Mouse (Mus musculus): ENCODE measurements around the gene Med12l. TPM values are rescaled to one million over a fixed set of nuclear protein-coding genes. Genes with fewer than 3 reads are reported as not detected.
"Not testable (repeated sequence)": the region's sequence is repeated elsewhere in the genome, so short reads cannot be mapped to it uniquely, and the experiment has no call there.

Gene Med12l
- polyA plus RNA-seq, 1 experiment from 2014 or later, result 4.5 TPM

DNA sequence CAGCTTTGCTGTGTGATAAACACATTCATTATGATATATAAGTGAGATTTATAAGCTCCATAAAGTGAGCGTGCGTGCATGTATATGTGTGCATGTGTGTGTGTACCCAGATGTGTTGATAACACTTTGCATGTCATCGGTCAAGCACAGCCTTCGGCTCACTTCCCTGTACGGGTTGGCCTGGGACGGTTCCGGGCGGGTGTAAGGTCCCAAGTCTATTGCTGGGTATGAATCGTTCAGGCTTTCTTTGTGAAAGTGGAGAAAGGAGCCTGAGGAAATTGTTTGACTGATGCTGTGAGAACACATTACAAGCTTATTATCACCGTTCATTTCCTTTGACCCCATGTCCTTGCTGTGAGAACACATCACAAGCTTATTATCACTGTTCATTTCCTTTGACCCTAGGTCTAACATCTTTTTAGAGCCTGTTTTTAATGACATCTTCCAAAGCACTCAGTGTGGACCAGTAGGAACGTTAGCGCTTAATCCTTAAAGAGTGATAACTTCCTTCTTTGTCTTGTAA lies 133.4 kb downstream of the Med12l start:
- ATAC-seq, result no peak
- no peaks in the 10 kb centered on the region for H3K27me3 ChIP-seq (ENCODE audit: control insufficient read depth, insufficient read depth, low read depth, low read length)
- H3K9ac ChIP-seq (ENCODE audit: low read depth, low read length), result no peak overlapping the region
- H3K9me3 ChIP-seq (replicated peaks; ENCODE audit: control insufficient read depth, low read length, poor library complexity, severe bottlenecking), result no peaks in the 10 kb centered on the region
- H3K4me2 ChIP-seq (ENCODE audit: low read length), result no peak overlapping the region
- H3K4me1 ChIP-seq (ENCODE audit: control insufficient read depth, insufficient read depth, low read length), result no peaks in the 10 kb centered on the region
- 77% methylated on average over 12 of the region's 12 CpGs for WGBS
- H3K36me3 ChIP-seq (ENCODE audit: control insufficient read depth, insufficient read depth, low read length), result no peaks in the 10 kb centered on the region
- no peak overlapping the region for H3K4me3 ChIP-seq (ENCODE audit: low read depth, low read length)
- no peak overlapping the region for H3K27ac ChIP-seq (ENCODE audit: low read length)

DNA sequence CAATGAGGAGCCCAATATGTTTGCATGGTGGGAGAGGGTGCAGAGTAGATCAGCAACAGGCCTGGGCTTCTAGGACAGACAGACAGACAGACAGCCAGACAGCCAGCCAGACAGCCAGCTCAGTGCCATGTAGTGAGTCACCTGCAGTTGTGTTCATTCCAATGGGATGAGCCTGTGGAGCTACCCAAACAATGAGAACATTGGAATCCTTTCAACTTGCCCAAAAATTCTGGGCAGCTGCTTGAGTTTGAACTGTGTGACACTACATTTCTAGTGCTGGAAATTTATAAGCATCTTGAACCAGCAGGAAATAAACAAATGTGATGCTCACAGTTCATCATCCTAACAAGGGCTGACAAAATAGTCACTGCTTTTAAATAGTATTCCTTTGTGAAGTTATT lies 134.0 kb downstream of the Med12l start:
- no peak overlapping the region for H3K27ac ChIP-seq (ENCODE audit: low read length)
- no peak overlapping the region for H3K9ac ChIP-seq (ENCODE audit: low read depth, low read length)
- H3K4me1 ChIP-seq (ENCODE audit: control insufficient read depth, insufficient read depth, low read length), result no peaks in the 10 kb centered on the region
- H3K36me3 ChIP-seq (ENCODE audit: control insufficient read depth, insufficient read depth, low read length), result no peaks in the 10 kb centered on the region
- H3K4me2 ChIP-seq (ENCODE audit: low read length), result no peak overlapping the region
- no peaks in the 10 kb centered on the region for H3K9me3 ChIP-seq (replicated peaks; ENCODE audit: control insufficient read depth, low read length, poor library complexity, severe bottlenecking)
- no peak for ATAC-seq
- H3K4me3 ChIP-seq (ENCODE audit: low read depth, low read length), result no peak overlapping the region
- no peaks in the 10 kb centered on the region for H3K27me3 ChIP-seq (ENCODE audit: control insufficient read depth, insufficient read depth, low read depth, low read length)

DNA sequence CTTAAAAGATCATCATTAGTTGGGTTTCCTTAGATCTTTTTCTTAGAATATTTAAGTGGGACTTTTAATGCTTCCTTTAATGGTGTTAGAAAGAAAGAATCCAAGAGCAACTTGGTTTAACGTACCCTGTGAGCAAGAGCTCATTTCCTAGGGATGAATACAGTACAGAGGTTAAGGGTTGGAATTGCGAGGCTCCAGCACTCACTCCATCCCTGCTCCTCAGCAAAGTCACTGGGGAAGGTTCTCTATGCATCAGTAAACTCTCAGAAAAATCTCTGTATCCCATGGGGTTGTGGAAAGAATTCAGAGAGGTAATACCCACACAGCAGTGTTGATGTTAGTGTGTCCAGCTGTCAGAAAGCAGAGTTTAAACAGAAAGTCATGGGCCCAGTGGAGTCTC lies 134.5 kb downstream of the Med12l start:
- Histone ChIP-seq H3K9ac (ENCODE audit: low read depth, low read length) (no peak overlapping the region), H3K4me3 (ENCODE audit: low read depth, low read length) (no peak overlapping the region), H3K27ac (ENCODE audit: low read length) (no peak overlapping the region), H3K4me1 (ENCODE audit: control insufficient read depth, insufficient read depth, low read length) (no peaks in the 10 kb centered on the region), H3K27me3 (ENCODE audit: control insufficient read depth, insufficient read depth, low read depth, low read length) (no peaks in the 10 kb centered on the region), H3K36me3 (ENCODE audit: control insufficient read depth, insufficient read depth, low read length) (no peaks in the 10 kb centered on the region), H3K4me2 (ENCODE audit: low read length) (no peak overlapping the region), H3K9me3 (replicated peaks; ENCODE audit: control insufficient read depth, low read length, poor library complexity, severe bottlenecking) (no peaks in the 10 kb centered on the region)
- WGBS, result 87% methylated on average over 2 of the region's 2 CpGs
- no peak for ATAC-seq

GRCm38 (mm10) chr3:59140941-59141340 lies 135.3 kb downstream of the Med12l start:
- WGBS, result 95% methylated on average over 4 of the region's 4 CpGs
- not testable (repeated sequence) for H3K27ac ChIP-seq (ENCODE audit: low read length); H3K4me1 ChIP-seq (ENCODE audit: control insufficient read depth, insufficient read depth, low read length); H3K9me3 ChIP-seq (replicated peaks; ENCODE audit: control insufficient read depth, low read length, poor library complexity, severe bottlenecking); ATAC-seq; H3K36me3 ChIP-seq (ENCODE audit: control insufficient read depth, insufficient read depth, low read length); H3K27me3 ChIP-seq (ENCODE audit: control insufficient read depth, insufficient read depth, low read depth, low read length); H3K9ac ChIP-seq (ENCODE audit: low read depth, low read length); H3K4me2 ChIP-seq (ENCODE audit: low read length); H3K4me3 ChIP-seq (ENCODE audit: low read depth, low read length)

- 79% methylated on average over 8 of the region's 8 CpGs for WGBS
- no peaks in the 10 kb centered on the region for H3K27me3 ChIP-seq (ENCODE audit: control insufficient read depth, insufficient read depth, low read depth, low read length)
Observed at GRCm38 (mm10) chr3:59141507-59142305, 136.1 kb downstream of the Med12l start.

GRCm38 (mm10) chr3:59145194-59145593 lies 139.6 kb downstream of the Med12l start:
- Histone ChIP-seq H3K4me2 (ENCODE audit: low read length) (no peak overlapping the region), H3K4me1 (ENCODE audit: control insufficient read depth, insufficient read depth, low read length) (no peaks in the 10 kb centered on the region), H3K4me3 (ENCODE audit: low read depth, low read length) (no peak overlapping the region), H3K27ac (ENCODE audit: low read length) (no peak overlapping the region), H3K9ac (ENCODE audit: low read depth, low read length) (no peak overlapping the region), H3K27me3 (ENCODE audit: control insufficient read depth, insufficient read depth, low read depth, low read length) (no peaks in the 10 kb centered on the region), H3K36me3 (ENCODE audit: control insufficient read depth, insufficient read depth, low read length) (no peaks in the 10 kb centered on the region), H3K9me3 (replicated peaks; ENCODE audit: control insufficient read depth, low read length, poor library complexity, severe bottlenecking) (no peaks in the 10 kb centered on the region)
- ATAC-seq, result no peak
- WGBS, result 82% methylated on average over 5 of the region's 5 CpGs

More at GRCm38 (mm10) chr3:59141507-59142305, 136.1 kb downstream of the Med12l start:
- Histone ChIP-seq H3K4me1 (ENCODE audit: control insufficient read depth, insufficient read depth, low read length) (no peaks in the 10 kb centered on the region), H3K4me3 (ENCODE audit: low read depth, low read length) (no peak overlapping the region), H3K4me2 (ENCODE audit: low read length) (no peak overlapping the region), H3K9ac (ENCODE audit: low read depth, low read length) (no peak overlapping the region), H3K9me3 (replicated peaks; ENCODE audit: control insufficient read depth, low read length, poor library complexity, severe bottlenecking) (no peaks in the 10 kb centered on the region), H3K27ac (ENCODE audit: low read length) (no peak overlapping the region), H3K36me3 (ENCODE audit: control insufficient read depth, insufficient read depth, low read length) (no peaks in the 10 kb centered on the region)
- ATAC-seq, result no peak

DNA sequence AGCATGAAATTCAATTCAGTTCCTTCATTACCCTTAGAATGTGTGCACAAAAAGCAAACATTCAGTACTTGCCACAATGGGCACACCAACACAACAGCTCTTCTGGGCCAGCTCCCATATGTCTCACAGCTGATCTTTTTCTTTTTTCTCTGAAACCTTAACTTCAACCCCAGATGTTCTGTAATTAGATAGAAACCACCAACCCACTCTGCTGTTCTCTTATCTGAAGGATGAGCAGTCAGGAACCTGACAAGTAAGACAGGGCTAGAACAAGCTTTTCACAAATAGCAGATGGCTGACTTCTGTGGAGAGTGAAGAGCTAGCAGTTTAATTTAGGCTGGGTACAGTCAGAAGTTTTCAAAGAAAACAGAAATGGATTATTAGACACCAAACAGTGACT lies 144.0 kb downstream of the Med12l start:
- H3K4me3 ChIP-seq (ENCODE audit: low read depth, low read length), result no peak overlapping the region
- ATAC-seq, result no peak
- no peaks in the 10 kb centered on the region for H3K9me3 ChIP-seq (replicated peaks; ENCODE audit: control insufficient read depth, low read length, poor library complexity, severe bottlenecking)

GRCm38 (mm10) chr3:59150624-59151023 lies 145.0 kb downstream of the Med12l start:
- Histone ChIP-seq H3K4me3 (ENCODE audit: low read depth, low read length) (no peak overlapping the region), H3K4me2 (ENCODE audit: low read length) (no peak overlapping the region), H3K36me3 (ENCODE audit: control insufficient read depth, insufficient read depth, low read length) (no peaks in the 10 kb centered on the region), H3K27ac (ENCODE audit: low read length) (no peak overlapping the region), H3K4me1 (ENCODE audit: control insufficient read depth, insufficient read depth, low read length) (no peaks in the 10 kb centered on the region), H3K9me3 (replicated peaks; ENCODE audit: control insufficient read depth, low read length, poor library complexity, severe bottlenecking) (no peaks in the 10 kb centered on the region), H3K27me3 (ENCODE audit: control insufficient read depth, insufficient read depth, low read depth, low read length) (no peaks in the 10 kb centered on the region), H3K9ac (ENCODE audit: low read depth, low read length) (no peak overlapping the region)
- 97% methylated on average over 2 of the region's 2 CpGs for whole genome bisulfite sequencing
- ATAC-seq, result no peak

More for the DNA sequence above, 144.0 kb downstream of the Med12l start:
- Histone ChIP-seq H3K9ac (ENCODE audit: low read depth, low read length) (no peak overlapping the region), H3K27ac (ENCODE audit: low read length) (no peak overlapping the region), H3K27me3 (ENCODE audit: control insufficient read depth, insufficient read depth, low read depth, low read length) (no peaks in the 10 kb centered on the region), H3K4me1 (ENCODE audit: control insufficient read depth, insufficient read depth, low read length) (no peaks in the 10 kb centered on the region), H3K36me3 (ENCODE audit: control insufficient read depth, insufficient read depth, low read length) (no peaks in the 10 kb centered on the region), H3K4me2 (ENCODE audit: low read length) (no peak overlapping the region)

- H3K27me3 ChIP-seq (ENCODE audit: control insufficient read depth, insufficient read depth, low read depth, low read length), result no peaks in the 10 kb centered on the region
- no peak for ATAC-seq
- no peak within 1 kb of the TSS for H3K9ac ChIP-seq (ENCODE audit: low read depth, low read length)
- H3K4me1 ChIP-seq (ENCODE audit: control insufficient read depth, insufficient read depth, low read length), result no peaks in the 10 kb centered on the region
- H3K4me3 ChIP-seq (ENCODE audit: low read depth, low read length), result no peak within 1 kb of the TSS
- no peak within 1 kb of the TSS for H3K27ac ChIP-seq (ENCODE audit: low read length)
- H3K4me2 ChIP-seq (ENCODE audit: low read length), result no peak within 1 kb of the TSS
- WGBS, result 81% methylated on average over 5 of the region's 5 CpGs
- no peaks in the 10 kb centered on the region for H3K9me3 ChIP-seq (replicated peaks; ENCODE audit: control insufficient read depth, low read length, poor library complexity, severe bottlenecking)
- no peaks in the 10 kb centered on the region for H3K36me3 ChIP-seq (ENCODE audit: control insufficient read depth, insufficient read depth, low read length)
Observed at GRCm38 (mm10) chr3:59153424-59153823, 147.8 kb downstream of the Med12l start, which contains the start of gene P2ry14. TSS of gene P2ry14 (minus strand) at chr3:59153618.

All from midbrain, embryonic 16.5 days (tissue).